ENCODE assay signal across 17 mouse cellular contexts in genomic region chr7:101119391-101119790, GRCm38 (mm10).
"Had no signal": no experiment of that assay in that cellular context is flagged by ENCODE, and none has a peak within 500 bp of the region (broad histone marks: within the 10 kb centered on the region; RNA-seq: fewer than 3 reads in every experiment).

No protein-coding gene starts in this region.

- H3K27me3 ChIP-seq: limb, embryonic 12.5 days; limb, embryonic 15.5 days; stomach, embryonic 15.5 days had no signal

- ATAC-seq: liver, postnatal 0 days had no signal

- H3K9me3 ChIP-seq: limb, embryonic 12.5 days; limb, embryonic 15.5 days; stomach, embryonic 15.5 days had no signal

- H3K9ac ChIP-seq: limb, embryonic 12.5 days; limb, embryonic 15.5 days; liver, embryonic 14.5 days; liver, postnatal 0 days; lung, embryonic 14.5 days; stomach, embryonic 15.5 days had no signal

- H3K4me2 ChIP-seq: limb, embryonic 12.5 days; limb, embryonic 15.5 days; liver, embryonic 11.5 days; lung, embryonic 14.5 days; midbrain, embryonic 11.5 days; stomach, embryonic 15.5 days had no signal

- H3K27ac ChIP-seq: limb, embryonic 12.5 days; limb, embryonic 15.5 days; liver, embryonic 14.5 days; stomach, embryonic 15.5 days had no signal

- DNase-seq: kidney, adult 18-20 months; kidney, postnatal 4 days; left cerebral cortex, postnatal 4 days; liver, postnatal 0 days; lung, embryonic 14.5 days; lung, postnatal 10 days; lung, postnatal 4 days; midbrain, embryonic 14.5 days; thymus, adult 2 months; thymus, postnatal 14 days; thymus, postnatal 4 days had no signal

- H3K4me1 ChIP-seq: limb, embryonic 12.5 days; limb, embryonic 15.5 days; stomach, embryonic 15.5 days had no signal

- H3K4me3 ChIP-seq: limb, embryonic 12.5 days; limb, embryonic 15.5 days; stomach, embryonic 15.5 days had no signal
